Mouse (Mus musculus) thymus, postnatal 25 days (tissue): ENCODE results near the gene Grsf1.
A peak's percentile ranks its signal among the peaks of the same experiment; 100 is the strongest.

Experiments used
- DNase-seq: peaks from one replicate; pipeline ENCODE4 v3.0.0; 2022

Grsf1 gene

DNA sequence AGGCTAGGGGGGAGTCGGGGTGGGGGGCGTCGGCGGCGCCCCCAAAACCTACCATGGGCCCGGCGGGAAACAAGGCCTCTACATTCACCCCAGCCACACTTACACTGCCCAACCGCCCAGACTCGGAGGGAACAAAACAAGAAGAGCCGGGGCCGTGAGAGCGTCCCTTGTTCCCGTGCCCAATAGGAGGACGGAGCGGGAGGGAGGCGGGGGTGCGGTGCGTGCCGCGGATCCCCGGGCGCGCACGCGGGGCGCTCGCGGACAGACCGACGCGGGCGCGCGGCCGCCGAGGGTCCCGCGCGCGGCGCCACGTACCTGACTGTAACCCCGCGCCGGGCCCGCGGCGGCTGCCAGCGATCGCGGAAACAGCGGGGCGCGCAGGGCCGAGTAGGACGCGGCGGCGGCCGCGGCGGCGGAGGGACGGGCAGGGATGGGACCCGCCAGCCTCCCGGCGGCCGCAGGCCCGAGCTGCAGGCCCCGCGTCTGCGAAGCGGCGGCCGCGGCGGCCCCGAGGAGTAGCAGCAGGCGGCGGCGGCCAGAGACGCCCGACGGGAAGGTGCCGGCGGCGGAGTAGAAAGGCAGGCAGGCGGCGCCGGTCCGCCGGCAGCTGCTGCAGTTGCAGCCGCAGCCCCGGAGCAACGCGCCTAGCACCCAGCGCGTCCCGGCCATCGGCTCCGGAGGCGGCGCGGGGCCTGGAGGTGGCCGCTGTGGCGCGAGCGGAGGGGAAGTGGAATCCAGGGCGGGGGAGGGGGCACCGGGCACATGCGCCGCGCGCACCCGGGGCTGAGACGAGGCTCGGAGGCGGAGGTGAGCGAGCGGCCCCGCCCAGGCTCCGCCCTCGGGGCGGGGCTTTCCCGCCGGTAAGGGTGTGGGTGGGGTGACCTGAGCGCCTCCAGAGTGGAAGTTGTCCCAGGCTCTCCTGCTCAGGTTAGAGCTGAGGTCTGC, at the start of gene Grsf1:
Gene Grsf1 (minus strand): TSS at position 729 of the 945 bp plus-strand sequence.
- peak; percentile 93 for DNase-seq

DNA sequence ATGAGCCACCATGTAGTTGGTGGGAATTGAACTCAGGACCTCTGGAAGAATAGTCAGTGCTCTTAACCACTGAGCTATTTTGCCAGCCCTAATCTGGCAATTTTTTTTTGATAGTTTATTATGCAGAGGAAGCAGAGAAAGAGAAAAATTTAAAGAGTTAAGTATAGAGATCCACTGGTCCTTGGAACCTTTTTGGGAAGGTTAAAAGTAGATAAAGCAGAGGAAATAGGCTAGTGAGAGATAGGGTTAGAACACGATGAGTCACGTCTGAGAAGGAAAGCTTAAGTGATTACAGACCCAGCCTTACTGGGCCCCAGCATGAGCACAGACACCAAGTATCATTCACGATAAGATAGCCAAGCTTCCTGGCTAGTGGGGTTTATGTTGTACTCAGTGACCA, 48.1 kb upstream of the Grsf1 start:
- no peak for DNase-seq

DNA sequence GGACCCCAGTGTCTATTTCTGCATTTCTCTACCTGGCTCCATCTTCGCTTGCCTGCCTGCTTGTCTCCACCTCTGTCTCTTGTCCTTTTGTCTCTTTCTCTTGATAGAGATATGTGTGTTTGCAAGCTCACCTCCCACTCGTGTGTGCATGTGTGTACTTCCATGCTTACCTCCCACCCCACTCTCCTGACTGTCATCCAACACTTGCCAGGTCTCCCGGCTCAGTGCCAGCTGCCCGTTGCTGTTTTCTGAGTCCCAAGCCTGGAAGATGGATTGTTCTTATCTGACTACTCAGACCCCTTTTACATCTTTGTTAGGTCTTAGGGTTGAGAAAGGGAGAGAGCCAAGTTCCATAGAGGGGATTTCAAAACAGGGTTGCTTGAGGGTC, 46.2 kb upstream of the Grsf1 start:
- DNase-seq = no peak

DNA sequence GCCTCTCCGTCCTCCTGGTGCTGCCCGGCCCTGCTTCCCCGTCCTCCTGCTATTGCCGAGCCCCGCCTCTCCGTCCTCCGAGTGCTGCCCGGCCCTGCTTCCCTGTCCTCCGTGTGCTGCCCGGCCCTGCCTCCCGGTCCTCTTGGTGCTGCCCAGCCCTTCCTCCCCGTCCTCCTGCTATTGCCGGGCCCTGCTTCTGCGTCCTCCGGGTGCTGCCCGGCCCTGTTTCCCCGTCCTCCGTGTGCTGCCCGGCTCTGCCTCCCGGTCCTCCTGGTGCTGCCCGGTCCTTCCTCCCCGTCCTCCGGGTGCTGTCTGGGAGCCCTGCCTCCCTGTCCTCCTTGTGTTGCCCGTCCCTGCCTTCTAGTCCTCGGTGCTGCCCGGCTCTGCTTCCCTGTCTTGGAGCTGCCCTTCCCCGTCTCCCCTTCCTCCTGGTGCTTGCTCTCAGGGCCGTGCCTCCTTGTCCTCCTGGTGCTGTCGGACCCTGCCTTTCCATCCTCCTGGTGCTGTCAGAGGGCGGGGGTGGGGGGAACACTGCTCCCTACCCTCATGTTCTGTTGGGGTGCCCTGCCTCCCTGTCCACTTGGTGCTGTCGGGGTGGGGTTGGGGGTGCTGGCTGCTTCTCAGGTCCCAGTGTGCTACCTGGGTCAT, 45.7 kb upstream of the Grsf1 start:
- DNase-seq = peak; percentile 8

DNA sequence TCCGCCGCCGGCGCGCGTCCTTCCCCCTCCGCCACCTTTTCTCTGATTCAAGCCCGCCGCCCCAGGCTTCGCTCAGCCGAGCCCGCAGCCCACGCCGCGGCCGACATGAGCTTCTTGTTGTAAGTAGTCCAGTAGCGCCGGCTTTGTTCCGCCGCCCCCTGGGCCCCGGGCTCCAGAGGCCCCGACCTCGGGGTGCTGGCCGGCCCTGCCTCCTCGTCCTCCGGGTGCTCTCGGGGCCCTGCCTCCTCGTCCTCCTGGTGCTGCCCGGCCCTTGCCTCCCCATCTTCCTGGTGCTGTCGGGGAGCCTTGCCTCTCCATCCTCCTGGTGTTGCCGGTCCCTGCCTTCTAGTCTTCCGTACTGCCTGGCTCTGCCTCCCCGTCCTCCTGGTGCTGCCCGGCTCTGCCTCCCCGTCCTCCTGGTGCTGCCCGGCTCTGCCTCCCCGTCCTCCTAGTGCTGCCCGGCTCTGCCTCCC, 45.1 kb upstream of the Grsf1 start:
- DNase-seq = no peak

DNA sequence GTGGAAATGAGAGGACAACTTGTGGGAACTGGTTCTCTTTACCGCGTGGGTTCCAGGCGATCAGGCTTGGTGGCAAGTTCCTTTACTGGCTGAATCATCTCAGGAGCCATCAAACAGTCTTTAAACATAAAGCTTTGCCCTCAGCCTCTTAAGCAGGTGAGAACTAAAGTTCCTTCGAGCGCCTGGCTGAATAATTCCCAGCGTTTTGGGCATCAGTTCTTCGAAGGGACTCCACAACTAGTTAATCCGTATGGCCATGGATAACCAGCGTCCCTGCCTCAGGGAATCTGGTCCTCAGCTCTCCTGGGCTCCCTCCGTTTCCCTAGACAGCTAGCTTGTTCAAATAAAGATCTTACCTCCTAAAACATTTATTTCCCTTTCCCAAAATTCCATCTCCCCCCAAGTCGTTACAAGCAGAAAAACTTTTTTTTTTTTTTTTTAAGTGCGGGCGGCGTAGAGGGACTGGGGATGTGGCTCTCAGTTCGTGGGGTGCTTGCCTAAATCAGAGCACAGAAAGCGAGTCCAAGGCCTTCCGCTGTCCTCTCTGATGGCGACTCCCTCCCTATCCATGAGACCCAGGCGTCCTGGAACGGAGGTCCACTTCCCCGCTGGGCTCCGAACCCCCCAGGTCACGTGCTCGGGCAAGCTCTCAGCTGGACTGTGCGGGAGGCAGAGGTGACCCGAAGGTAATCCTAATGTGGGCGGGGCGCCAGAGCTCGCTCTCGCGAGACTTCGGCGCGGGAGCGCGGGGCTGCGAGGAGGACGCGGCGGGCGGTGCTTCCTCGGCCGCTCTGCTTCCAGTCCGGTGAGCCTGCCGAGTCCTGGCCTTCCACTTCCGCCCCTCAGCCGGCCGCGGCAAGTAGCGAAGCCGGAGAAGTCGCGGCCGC, 44.4 kb upstream of the Grsf1 start, which contains the start of gene Mob1b:
Gene Mob1b (plus strand): TSS at position 740 of the 887 bp plus-strand sequence.
- DNase-seq = peak; percentile 93

DNA sequence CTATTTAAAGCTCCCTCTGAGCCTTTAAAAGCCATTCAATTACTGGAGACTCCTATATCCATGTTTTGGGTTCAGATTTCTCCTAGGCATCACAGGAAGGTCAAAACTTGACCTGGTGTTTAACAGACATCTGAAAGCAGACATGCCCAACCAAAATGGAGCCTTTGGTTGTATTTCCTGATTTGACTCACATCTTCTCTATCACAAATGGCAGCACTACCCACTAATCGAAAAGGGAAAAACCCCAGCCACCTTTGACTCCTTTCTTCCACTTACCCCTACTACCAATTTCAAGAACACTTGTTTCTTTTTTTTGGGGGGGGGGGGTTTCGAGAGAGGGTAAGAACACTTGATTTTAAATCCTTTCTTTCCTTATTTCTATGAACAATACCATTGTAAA, 41.0 kb upstream of the Grsf1 start:
- no peak for DNase-seq

DNA sequence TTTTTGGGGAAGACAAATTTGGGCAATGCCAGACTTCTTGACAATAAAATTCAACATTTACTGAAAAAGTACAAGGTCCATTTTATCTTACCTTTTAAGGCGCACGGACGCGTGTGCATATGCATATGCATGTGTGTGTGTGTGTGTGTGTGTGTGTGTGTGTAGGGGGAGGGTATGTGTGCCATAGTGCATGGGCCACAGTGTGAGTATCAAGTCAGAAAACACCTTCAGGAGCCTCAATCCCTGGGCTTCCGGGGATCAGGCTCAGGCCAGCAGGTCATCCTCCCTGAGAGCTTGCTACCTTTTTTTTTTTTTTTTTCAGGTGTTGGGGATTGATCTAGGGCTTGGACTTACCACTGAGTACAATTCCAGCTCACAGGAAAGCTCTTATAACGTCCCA, 36.4 kb upstream of the Grsf1 start:
- no peak for DNase-seq

DNA sequence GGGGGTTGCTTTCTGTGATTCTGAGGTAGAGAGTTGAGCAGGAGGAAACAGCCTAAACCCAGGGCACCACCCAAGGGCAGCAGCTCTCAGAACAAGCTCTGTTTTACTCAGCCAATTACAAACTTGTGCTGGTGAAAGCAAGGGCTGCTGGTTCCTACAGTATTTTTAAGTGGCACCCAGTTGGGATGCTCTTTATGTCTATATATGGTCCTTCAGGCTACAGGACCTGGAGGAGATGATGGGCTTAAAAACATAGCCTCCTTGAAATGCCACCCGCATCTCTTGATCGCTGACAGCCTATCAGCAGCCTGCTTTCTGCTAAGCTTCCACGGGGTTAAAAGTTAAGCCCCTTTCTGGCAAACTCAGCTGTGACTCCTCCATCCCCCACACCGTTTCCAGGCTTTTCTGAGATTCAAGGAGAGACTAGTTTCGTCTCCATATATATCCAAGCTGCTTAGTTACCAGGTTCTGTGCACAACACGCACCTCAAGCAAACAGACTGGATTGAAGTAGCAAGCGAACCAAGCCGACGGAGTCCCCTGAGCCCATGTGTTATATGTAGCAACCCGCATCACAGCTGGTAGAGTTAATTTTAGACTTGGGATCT, 35.8 kb upstream of the Grsf1 start:
- no peak for DNase-seq

DNA sequence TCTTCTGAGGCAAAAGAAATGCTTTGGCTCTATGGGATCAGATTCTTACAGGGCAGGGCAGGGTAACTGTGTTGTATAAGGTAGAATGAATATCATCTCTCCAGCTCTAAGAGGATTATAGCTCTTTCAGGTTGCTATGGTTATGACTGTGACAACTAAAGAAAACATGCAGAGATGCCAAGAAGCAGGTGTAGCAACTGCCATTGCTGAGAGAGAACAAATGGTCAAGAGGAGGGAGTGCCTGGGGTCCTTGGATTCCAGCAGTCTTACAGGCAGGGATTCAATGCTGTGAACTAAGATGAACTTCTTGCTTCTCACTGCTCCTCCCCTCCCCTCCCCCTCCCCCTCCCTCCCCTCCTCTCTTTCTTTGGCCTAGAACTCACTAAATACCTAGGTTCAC, 35.2 kb upstream of the Grsf1 start:
- DNase-seq = no peak

DNA sequence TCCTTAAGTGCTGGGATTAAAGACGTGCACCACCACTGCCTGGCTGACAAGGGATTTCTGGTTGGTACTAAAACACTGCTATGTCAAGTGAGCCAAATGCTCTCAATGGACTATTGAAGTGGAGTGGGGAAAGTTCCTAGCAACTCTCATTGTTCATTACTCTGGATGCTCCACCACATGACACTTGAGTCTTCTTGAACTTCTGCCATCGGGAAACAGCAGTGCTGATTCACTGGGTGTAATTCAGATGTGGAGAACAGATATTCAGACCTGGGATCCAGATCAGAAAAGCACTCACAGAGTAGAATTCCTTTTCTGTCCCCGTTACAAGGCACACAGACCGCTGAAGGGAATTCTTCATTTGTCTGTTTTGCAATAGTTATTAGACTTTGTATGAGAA, 27.6 kb upstream of the Grsf1 start:
- no peak for DNase-seq

DNA sequence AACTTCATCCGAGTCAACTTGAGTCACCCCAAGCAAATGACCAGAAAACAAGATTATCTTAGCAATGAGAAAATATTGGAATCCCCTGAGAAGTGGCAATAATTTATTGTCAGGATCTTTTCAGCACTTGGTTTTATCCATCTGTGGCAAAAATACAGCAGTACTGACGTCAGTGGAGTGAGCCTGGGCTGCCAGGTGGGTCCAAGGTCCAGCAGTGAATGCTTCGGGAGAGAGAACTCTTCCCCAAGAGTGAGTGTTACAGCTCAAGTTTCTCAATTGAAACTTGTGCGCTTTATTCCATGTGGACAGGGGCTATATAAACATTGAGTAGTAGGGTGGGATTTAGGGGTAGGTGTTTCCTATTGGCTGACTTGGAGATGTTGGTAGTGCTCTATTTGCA, 26.1 kb upstream of the Grsf1 start:
- no peak for DNase-seq

DNA sequence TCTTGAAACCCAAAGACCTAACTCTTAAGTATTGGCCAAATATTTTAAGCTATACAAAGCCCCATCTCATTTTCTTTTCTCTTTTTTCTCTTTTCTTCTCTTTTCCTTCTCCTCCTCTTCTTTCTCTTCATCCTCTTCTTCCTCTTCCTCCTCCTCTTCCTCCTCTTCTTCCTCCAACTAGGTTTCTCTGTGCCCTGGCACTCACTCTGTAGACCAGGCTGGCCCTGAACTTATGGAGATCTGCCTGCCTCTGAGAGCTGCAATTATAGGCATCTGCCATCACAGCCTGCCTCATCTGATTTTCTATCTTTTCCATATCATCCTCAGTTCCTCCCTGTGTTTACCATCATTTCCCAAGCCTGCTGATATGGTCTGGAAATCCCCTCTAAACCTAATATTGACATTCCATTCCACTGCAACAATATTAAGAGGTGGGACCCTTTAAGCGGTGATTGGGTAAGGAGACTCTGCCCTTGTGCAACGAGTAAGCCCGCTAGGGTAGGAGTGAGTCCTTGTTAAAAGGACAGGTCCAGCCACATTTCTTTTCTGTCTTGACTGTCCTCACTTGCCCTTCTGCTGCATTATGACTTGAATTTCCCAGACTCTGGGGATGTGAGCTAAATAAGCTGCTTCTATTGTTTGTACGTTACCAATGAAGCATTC, 23.4 kb upstream of the Grsf1 start:
- DNase-seq = no peak

DNA sequence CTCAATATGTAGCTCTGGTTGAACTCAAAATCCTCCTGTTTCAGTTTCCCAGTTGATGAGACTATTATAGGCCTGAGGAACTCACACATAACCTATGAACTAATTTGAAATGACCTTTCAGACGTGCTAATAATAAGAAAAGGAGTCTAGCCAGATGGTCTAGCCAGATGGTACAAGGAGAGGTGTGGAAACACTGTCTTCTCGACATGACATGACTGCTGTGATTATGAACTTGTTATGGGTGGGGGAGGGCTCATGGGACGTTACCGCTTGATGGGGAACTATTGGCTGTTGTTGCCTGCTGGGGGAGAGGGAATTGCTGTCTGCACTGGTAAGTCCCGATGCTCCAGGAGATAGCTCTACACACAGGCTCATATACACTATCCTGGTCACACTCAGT, 21.3 kb upstream of the Grsf1 start:
- DNase-seq = no peak

DNA sequence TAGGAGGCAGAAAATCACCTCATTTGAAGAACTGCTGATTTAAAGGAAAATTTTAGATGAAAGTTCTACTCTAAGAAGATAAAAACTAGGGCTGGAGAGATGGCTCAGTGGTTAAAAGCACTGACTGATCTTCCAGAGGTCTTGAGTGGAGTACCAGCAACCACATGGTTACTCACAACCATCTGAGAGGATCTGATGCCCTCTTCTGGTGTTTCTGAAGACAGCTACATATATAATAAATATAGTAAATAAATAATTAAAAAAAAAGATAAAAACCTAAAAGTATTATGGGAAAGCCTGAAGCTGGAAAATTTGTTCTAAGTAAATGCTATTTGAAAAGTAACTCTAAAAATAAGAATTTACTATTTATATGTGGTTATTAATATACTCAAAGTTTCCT, 17.1 kb upstream of the Grsf1 start:
- DNase-seq = no peak

DNA sequence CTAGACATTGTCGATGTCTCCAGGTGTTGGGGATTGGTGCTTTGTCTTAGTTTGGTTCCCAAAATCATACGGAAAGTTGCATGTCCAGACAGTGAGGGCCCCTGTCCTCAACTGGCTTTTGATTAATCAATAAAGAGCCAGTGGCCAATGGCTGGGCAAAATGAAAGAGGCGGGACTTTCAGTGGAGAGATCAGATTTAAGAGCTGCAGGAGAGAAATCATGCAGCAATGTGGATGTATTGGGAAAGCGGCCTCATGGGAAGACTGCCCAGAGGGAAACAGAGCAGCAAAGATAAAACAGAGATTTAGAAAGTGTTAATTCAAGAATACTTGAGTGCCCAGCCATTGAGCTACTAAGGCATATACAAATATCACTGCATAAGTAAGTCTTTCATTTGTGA, 16.6 kb upstream of the Grsf1 start:
- no peak for DNase-seq

DNA sequence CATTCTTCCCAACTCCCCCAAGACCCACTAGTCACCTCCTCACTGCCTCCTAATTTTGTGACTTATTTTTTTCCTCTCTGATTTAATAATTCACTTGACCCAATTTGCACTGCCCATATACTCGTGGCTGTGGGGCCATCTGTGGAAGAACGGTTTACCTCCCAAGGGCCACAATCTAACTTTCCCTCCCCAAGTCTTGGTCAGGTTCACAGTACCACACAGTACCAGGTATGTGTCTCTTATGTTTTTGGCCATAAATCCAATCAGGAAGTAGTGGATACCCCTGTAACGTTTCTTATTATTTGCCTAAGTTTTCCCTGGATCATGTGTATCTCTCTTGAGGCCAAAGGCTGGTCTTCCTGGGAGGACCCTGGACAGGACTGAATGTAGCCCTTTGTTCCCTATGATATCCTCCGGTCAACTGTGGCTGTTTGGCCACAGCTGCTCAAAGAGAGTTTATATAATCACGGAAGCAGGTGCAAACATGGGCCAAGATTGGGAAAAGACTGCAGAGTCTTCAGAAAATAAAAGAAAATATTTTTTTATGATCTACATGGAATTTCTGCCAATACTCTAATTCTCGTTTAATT, 15.6 kb upstream of the Grsf1 start:
- no peak for DNase-seq

DNA sequence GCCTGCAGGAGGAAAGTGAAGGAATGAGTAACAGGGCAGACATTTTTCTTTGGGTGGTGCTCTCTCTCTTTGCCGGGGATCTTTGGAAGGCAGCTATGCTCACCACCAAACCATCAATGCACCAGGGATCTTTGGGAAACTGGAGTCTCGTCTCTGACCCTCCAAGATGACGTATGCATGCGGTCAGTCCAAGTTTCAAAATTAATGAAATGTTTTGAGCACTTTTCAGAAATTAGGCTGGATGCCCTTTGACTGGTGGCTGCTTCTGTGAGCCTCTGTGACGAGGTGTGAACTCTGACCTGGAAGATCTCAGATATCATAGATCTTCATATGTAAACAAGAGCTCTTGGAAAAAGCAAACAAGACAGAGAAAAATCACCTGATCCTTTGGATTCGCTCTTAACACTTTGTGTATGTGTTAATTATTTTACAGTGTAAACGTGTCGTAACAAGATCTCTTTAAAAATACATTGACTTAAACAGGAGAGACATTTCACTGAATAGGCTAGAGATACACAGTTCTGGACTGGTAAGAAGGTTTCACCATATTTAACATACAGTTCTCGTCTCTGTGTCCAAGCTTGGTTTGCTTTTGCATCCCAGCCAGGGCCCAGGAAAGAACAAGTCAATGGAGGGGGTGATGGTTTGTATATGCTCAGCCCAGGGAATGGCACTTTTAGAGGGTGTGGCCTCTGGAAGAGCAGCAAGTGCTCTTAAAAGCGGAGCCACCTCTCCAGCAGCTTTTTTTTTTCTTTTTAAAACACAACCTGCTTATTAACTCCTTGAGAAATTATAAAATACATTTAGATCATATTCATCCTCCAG, 14.9 kb upstream of the Grsf1 start:
- no peak for DNase-seq

DNA sequence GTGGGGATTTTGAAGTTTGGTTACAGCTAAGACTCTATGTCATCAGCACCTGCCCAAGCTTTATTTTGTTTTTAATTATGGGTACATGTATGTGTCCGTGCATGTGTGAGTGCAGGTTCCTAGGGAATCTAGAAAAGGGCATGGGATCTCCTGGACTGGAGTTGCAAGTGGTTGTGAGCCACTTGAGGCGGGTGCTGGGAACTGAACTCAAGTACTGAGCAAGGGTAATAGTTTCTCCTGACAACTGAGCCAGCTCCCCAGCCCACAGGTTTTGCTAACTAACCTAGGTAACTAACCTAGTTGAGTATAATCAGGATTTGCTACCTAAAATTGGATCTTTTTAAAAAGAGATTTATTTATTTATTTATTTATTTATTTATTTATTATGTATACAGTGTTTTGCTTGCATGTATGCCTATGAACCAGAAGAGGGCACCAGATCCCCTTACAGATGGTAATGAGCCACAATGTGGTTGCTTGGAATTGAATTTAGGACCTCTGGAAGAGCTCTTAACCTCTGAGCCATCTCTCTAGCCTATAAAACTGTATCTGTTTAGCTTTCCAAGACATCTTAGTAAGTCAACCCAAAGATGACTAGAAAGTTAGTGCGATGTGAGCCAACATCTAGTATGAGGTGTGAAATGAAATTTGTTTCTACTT, 13.4 kb upstream of the Grsf1 start:
- DNase-seq = no peak

DNA sequence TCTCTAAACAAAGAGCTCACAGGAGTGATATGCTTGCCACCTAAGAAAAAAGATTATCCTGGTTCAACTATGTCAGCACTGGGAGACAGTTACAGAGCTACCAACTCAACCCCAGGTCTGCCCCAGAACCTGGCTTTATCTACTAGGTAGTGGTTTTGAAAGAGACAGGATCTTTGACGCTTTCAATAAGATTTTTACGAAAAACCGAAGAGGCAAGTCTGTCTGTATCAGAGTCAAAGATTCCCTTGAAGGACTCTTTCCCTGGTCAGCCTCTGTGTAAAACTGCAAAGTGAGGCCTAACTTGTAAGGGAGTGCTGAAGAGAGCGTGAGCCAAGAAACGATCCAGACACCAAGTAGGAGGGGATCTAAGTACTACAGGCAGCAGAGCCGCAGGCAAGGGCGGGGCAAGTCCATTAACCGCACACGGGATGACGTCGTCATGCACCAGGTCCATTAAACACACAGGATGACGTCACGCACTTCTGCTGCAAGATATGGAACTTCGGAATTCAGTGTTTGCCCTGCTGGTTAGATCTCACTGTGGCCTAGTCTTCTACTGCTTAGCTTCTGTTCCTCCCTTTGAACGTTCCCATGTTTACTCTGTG, 12.7 kb upstream of the Grsf1 start:
- DNase-seq = no peak
